Mouse (Mus musculus): ENCODE data around the gene Med12l.
"Not testable (repeated sequence)": the region's sequence is repeated elsewhere in the genome, so short reads cannot be mapped to it uniquely, and the experiment has no call there.

Med12l gene

DNA sequence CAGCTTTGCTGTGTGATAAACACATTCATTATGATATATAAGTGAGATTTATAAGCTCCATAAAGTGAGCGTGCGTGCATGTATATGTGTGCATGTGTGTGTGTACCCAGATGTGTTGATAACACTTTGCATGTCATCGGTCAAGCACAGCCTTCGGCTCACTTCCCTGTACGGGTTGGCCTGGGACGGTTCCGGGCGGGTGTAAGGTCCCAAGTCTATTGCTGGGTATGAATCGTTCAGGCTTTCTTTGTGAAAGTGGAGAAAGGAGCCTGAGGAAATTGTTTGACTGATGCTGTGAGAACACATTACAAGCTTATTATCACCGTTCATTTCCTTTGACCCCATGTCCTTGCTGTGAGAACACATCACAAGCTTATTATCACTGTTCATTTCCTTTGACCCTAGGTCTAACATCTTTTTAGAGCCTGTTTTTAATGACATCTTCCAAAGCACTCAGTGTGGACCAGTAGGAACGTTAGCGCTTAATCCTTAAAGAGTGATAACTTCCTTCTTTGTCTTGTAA is 133.4 kb downstream of the Med12l start:
- no peak for DNase-seq (ENCODE audit: extremely low read depth, low read depth)

DNA sequence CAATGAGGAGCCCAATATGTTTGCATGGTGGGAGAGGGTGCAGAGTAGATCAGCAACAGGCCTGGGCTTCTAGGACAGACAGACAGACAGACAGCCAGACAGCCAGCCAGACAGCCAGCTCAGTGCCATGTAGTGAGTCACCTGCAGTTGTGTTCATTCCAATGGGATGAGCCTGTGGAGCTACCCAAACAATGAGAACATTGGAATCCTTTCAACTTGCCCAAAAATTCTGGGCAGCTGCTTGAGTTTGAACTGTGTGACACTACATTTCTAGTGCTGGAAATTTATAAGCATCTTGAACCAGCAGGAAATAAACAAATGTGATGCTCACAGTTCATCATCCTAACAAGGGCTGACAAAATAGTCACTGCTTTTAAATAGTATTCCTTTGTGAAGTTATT is 134.0 kb downstream of the Med12l start:
- DNase-seq (ENCODE audit: extremely low read depth, low read depth) = no peak

DNA sequence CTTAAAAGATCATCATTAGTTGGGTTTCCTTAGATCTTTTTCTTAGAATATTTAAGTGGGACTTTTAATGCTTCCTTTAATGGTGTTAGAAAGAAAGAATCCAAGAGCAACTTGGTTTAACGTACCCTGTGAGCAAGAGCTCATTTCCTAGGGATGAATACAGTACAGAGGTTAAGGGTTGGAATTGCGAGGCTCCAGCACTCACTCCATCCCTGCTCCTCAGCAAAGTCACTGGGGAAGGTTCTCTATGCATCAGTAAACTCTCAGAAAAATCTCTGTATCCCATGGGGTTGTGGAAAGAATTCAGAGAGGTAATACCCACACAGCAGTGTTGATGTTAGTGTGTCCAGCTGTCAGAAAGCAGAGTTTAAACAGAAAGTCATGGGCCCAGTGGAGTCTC is 134.5 kb downstream of the Med12l start:
- no peak for DNase-seq (ENCODE audit: extremely low read depth, low read depth)

GRCm38 (mm10) chr3:59140941-59141340 is 135.3 kb downstream of the Med12l start:
- not testable (repeated sequence) for DNase-seq (ENCODE audit: extremely low read depth, low read depth)

GRCm38 (mm10) chr3:59141507-59142305 is 136.1 kb downstream of the Med12l start:
- no peak for DNase-seq (ENCODE audit: extremely low read depth, low read depth)

- DNase-seq (ENCODE audit: extremely low read depth, low read depth) = no peak
Observed at GRCm38 (mm10) chr3:59145194-59145593, 139.6 kb downstream of the Med12l start.

GRCm38 (mm10) chr3:59149646-59150045 is 144.0 kb downstream of the Med12l start:
- peak; percentile 66 for DNase-seq (ENCODE audit: extremely low read depth, low read depth)

- no peak for DNase-seq (ENCODE audit: extremely low read depth, low read depth)
Observed at GRCm38 (mm10) chr3:59150624-59151023, 145.0 kb downstream of the Med12l start.

DNA sequence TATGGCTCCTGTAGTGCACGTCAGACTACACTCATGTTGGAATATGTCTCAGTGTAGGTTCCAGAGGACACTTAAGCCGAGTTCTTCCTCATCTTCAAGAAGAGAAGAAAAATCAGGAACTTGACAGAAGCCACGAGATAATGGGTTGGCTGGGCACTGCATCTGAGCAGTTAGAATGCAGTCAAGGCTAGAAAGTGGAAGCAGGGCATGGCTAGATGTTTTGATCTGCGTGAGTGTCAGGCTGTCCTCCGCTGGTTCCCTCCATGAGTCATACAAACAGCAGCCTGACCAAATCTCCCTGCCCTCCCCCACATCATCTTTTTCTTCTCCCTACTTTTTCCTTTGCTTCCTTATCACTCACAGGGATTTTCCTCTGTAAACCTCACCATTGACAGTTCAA is 147.8 kb downstream of the Med12l start, which contains the start of gene P2ry14:
Gene P2ry14, minus strand, starts transcription at position 195 of the 400 bp plus-strand sequence.
- peak; percentile 86 for DNase-seq (ENCODE audit: extremely low read depth, low read depth)

GRCm38 (mm10) chr3:59154888-59155287 is 149.3 kb downstream of the Med12l start:
- no peak for DNase-seq (ENCODE audit: extremely low read depth, low read depth)

- no peak for DNase-seq (ENCODE audit: extremely low read depth, low read depth)
Observed at GRCm38 (mm10) chr3:59155404-59155803, 149.8 kb downstream of the Med12l start.

- DNase-seq (ENCODE audit: extremely low read depth, low read depth) = no peak
Observed at GRCm38 (mm10) chr3:59157048-59157447, 151.4 kb downstream of the Med12l start.

DNA sequence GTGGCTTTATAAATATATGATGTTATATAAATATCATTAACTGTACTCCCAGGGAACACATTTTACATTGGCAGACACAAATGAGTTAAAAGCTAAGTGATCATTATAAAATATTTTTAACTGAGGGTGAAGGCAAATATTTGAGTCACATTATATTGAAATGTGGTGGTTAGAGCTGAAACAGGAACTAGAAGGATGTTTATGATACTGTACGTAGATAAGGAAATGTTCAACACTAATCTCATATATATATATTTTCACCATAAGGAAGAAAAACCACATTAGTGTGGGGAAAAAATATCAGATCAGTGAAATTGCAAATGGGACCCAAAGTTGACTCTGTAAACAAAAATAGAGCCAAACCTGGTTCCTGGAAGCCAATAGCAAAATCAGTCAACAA is 154.8 kb downstream of the Med12l start:
- DNase-seq (ENCODE audit: extremely low read depth, low read depth) = no peak

- no peak for DNase-seq (ENCODE audit: extremely low read depth, low read depth)
Observed at GRCm38 (mm10) chr3:59167417-59168054, 161.9 kb downstream of the Med12l start.

DNA sequence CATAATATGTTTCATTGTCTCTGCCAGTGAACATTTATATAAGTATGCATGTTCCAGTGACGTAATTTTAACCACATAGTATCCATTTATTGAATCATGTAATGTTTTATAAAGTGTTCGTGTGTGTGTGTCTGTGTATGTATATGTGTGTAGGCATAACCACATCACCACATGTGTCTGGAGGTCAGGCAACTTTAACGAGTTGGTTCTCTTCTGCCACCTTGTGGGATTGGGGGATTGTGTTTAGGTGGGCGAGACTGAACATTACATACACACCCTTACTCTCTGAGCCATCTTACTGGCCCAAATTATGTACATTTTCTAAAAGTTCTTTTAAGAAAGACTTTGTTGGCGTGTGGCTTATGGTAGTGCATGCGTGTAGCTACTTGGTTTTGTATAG is 162.9 kb downstream of the Med12l start:
- DNase-seq (ENCODE audit: extremely low read depth, low read depth) = no peak

DNA sequence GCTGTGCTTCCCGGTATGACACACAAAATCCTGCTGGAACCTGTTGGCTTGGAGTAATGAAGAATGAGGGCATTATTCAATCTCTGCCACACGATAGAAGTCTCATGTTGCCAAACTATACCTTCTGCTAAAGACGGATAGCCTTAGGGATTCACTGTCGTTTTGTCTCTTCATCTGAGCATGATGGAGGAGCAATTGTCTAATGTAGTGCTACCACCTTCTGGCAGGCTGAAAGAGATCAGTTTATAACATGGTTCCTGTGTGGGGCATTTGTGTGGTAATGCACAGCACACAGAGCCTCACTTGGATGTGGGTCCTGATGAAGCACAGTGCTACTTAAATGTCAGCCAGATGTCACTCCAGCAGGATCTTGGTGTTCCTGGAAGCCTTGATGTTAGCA is 163.6 kb downstream of the Med12l start:
- no peak for DNase-seq (ENCODE audit: extremely low read depth, low read depth)

- DNase-seq (ENCODE audit: extremely low read depth, low read depth) = no peak
Observed at GRCm38 (mm10) chr3:59169921-59170627, 164.4 kb downstream of the Med12l start.

- no peak for DNase-seq (ENCODE audit: extremely low read depth, low read depth)
Observed at GRCm38 (mm10) chr3:59174426-59175154, 169.0 kb downstream of the Med12l start.

GRCm38 (mm10) chr3:59175234-59175633 is 169.6 kb downstream of the Med12l start:
- no peak for DNase-seq (ENCODE audit: extremely low read depth, low read depth)

GRCm38 (mm10) chr3:59176871-59177270 is 171.2 kb downstream of the Med12l start:
- no peak for DNase-seq (ENCODE audit: extremely low read depth, low read depth)

- DNase-seq (ENCODE audit: extremely low read depth, low read depth) = no peak
Observed at GRCm38 (mm10) chr3:59181134-59181533, 175.5 kb downstream of the Med12l start.

Measured in MEL-GATA-1-ER (cell line).